Mouse (Mus musculus): ENCODE results near the gene Hbp1.
A peak's percentile ranks its signal among the peaks of the same experiment; 100 is the strongest.

GRCm38 (mm10) chr12:31947476-31947875 lies 2.9 kb downstream of the Hbp1 start:
- peak; percentile 64 for TF ChIP-seq CTCF (IDR thresholded peaks at IDR 0.05; ENCODE audit: low read depth)
- TF ChIP-seq EP300 (IDR thresholded peaks at IDR 0.05; ENCODE audit: low read depth) = no peak

All from liver, postnatal 0 days (tissue).